In the genomic region with DNA sequence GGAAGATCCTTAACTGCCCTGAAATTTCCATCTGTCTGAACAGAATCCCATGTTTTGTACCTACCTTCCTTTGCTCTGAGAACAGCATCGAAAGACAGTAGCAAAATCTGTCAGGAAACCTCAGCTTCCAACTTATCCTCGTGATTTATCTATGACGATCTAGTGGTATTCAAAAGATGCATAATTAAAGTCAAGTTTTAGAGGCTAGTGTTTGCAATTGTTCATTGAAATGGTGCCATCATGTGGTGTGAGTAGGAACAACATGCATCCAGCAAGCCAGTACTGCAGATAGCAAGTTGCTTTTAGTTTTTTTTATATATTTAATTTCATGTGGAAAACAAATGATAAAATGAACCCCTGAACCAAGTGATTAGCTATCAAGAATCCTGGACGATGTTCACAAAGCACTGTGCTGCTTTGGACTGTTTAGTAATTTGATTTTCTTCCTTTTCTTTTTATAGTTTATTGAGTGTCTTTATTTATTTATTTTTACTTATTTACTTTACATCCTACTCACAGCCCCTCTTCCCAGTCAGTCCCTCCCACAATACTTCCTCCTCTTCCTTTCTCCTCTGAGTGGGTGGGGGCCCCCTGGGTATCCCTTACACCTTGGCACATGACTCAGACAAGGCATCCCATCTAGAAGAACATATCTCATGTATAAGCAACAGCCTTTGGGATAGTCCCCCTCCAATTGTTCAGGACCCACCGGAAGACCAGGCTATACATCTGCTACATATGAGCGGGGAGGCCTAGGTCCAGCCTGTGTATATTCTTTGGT, we compare ENCODE assay signal across 8 mouse cellular contexts. TPM values are rescaled to one million over a fixed set of nuclear protein-coding genes. Genes with fewer than 3 reads are reported as not detected.
A peak's percentile ranks its signal among the peaks of the same experiment; 100 is the strongest.
DNase-seq lines count a peak whose midpoint lies in the region; ATAC-seq and TF ChIP-seq lines count a peak whose summit lies in the region.

No protein-coding gene starts in this region.

- H3K27ac ChIP-seq in forebrain, postnatal 0 days (ENCODE audit: low read depth, low read length): no peak overlapping the region

- peak; percentile 83 for TF ChIP-seq CTCF in forebrain, postnatal 0 days (IDR thresholded peaks at IDR 0.05; ENCODE audit: low read depth)

- 39% methylated on average over 6 of the region's 6 CpGs for WGBS in forebrain, postnatal 0 days

- H3K79me2 ChIP-seq in myocyte (ENCODE audit: control insufficient read depth, insufficient read depth): no peaks in the 10 kb centered on the region

- peak; percentile 81 for ATAC-seq in forebrain, postnatal 0 days

- H3K4me2 ChIP-seq in forebrain, postnatal 0 days (ENCODE audit: low read depth): no peak overlapping the region
- peak overlapping the region; percentile 55 for H3K4me2 ChIP-seq in myocyte (ENCODE audit: low read depth)

- no peak overlapping the region for H3ac ChIP-seq in myocyte (ENCODE audit: control insufficient read depth, insufficient read length)

- no peaks in the 10 kb centered on the region for H3K4me1 ChIP-seq in forebrain, postnatal 0 days (ENCODE audit: insufficient read depth)

- no peak overlapping the region for H3K9ac ChIP-seq in forebrain, postnatal 0 days

- DNase-seq in urinary bladder, postnatal 14 days (ENCODE audit: low spot score): peak; percentile 67
- no peak for DNase-seq in urinary bladder, adult 2 months (ENCODE audit: low spot score)
- DNase-seq in cerebellum, adult 11 months: peak; percentile 11
- peak; percentile 89 for DNase-seq in forebrain, postnatal 0 days
- DNase-seq in kidney, adult 18-20 months: peak; percentile 41
- DNase-seq in left cerebral cortex, postnatal 14 days (ENCODE audit: low spot score in 2 of 2): peak; percentile 81 to 85
- DNase-seq in urinary bladder, postnatal 36 days (ENCODE audit: low spot score in 2 of 2): peak; percentile 27 to 36

- intact Hi-C loops in left cerebral cortex, postnatal 14 days (cut with DNase I): loop anchor here (2.0 to 10.0 kb wide), 2 partner anchors 329 to 917 kb away; no protein-coding TSS in a partner anchor

- no peak overlapping the region for H3K4me3 ChIP-seq in forebrain, postnatal 0 days (ENCODE audit: low read depth, low read length)
- H3K4me3 ChIP-seq in myocyte: no peak overlapping the region

- no peaks in the 10 kb centered on the region for H3K36me3 ChIP-seq in forebrain, postnatal 0 days (ENCODE audit: insufficient read depth)
- H3K36me3 ChIP-seq in myocyte (ENCODE audit: control insufficient read depth, insufficient read depth): no peaks in the 10 kb centered on the region

- H3K27me3 ChIP-seq in forebrain, postnatal 0 days (ENCODE audit: insufficient read depth, low read length): no peaks in the 10 kb centered on the region
- no peaks in the 10 kb centered on the region for H3K27me3 ChIP-seq in myocyte (ENCODE audit: control insufficient read depth, insufficient read depth, insufficient read length)

- no peaks in the 10 kb centered on the region; the same call in 1 of the 2 replicates for H3K9me3 ChIP-seq in forebrain, postnatal 0 days (ENCODE audit: low read length)

- TF ChIP-seq POLR2A in myocyte (IDR thresholded peaks at IDR 0.05; ENCODE audit: insufficient read length, low read depth): no peak

TF ChIP-seq in myocyte, 11 proteins besides CTCF, POLR2A, EP300 and RAD21:
- TF ChIP-seq MYOD1 (IDR thresholded peaks at IDR 0.05; ENCODE audit: control insufficient read depth in 1 of 3, insufficient read length in 2 of 3, low read depth in 2 of 3) (no peak), E2F4 (IDR thresholded peaks at IDR 0.05; ENCODE audit: insufficient read depth) (no peak)

RNA-seq across cellular contexts. Expression of gene Mocs2, which starts 24.6 kb away (rescaled TPM):
- 99.1 and 131 TPM in 2 replicates for polyA plus RNA-seq in urinary bladder, adult 2 months (2012; rRNA removed)
- 67.3 and 76.8 TPM in 2 replicates for total RNA-seq in forebrain, postnatal 0 days (2014; rRNA removed)
- polyA plus RNA-seq in forebrain, postnatal 0 days (2015; fragmentation: Nextera tagmentation; extraction: Ambion mirVana): 115 and 125 TPM in 2 replicates
- 10 to 100 TPM; 78.4 to 80.2 TPM for total RNA-seq in left cerebral cortex, postnatal 14 days (2021)
- 30.4 TPM for polyA plus RNA-seq in myocyte (2012; fragmentation: generic; extraction: Trizol)
